Mouse (Mus musculus) left cerebral cortex, postnatal 10 days (tissue): ENCODE results near the gene Fastkd5. TPM values are rescaled to one million over a fixed set of nuclear protein-coding genes. Genes with fewer than 3 reads are reported as not detected.
"Not testable (repeated sequence)": the region's sequence is repeated elsewhere in the genome, so short reads cannot be mapped to it uniquely, and the experiment has no call there.

Source experiments
- DNase-seq, 2 experiments: peaks; one replicate each; pipeline ENCODE4 v3.0.0; 2021 to 2022; ENCODE audit warnings: low spot score in 2 of 2, mixed read lengths in 1 of 2; ENCODE audit errors: extremely low spot score in 1 of 2
- intact Hi-C: fragments of 180-260 bp; cut with DNase I; formaldehyde crosslinking; loops from one replicate; pipeline ENCODE4 v1.15.1; 2025
- total RNA-seq, 2 experiments: library from RNA; stranded (reverse); gene quantifications; 2 replicates each; pipeline ENCODE4 v1.2.3; 2021

Gene Fastkd5
- total RNA-seq, 2 experiments from 2014 or later, result 8.0 TPM

DNA sequence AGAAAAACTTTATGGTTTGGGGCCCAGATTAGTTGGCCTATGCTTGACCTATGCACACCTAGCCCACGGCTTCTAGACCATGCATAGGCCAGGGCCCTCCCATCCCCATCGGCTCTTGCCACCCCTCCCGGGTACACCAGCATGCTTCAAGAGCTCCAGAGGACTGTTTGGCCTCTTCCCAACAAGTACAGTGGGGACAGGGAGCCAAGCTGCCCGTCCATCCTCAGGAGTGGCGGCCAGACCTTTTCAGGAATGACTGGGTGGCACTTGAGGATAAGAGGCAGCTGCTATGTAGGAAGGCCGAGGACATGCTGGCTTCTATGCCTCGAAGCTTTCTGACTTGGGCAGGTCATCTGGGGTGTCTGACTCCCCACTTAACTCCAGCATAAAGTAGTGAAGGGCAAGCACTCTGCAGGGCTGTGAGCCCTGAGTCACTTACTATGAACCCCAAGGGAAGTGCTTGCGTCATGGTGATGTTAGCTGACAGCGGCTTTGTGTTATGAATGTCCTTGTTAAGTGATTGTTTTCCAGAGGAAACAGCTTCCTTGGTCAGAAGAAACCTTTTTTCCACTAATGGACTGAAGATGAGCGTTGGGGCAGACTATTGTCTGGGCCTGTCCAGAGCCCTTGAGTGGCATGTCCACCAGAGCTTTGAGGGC is 45.8 kb downstream of the Fastkd5 start:
- no peak for DNase-seq
- intact Hi-C loops, result no loop called here

DNA sequence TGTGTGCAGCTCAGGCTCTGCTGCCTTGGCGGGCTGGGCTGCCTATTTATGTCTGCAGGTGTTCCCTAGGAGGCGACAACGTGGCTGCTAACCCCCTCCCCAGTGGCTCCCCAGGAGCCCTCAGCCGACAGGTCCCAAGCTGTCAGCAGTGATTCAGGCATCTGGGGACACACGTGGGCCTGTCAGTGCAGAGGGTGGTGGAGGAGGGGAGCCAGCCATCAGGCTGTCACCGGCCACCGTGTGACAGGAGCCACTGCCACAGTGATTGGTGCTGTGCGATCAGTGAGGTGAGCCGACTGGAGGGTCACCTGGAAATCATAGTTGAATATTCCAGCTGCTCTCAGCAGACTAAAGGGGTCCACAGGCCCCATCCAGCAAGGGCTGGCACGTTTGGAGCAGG is 47.3 kb downstream of the Fastkd5 start, which contains the start of gene Avp:
Avp (minus strand) TSS at position 3 of the 400 bp plus-strand sequence.
- intact Hi-C loops, result no loop called here
- DNase-seq, result no peak

DNA sequence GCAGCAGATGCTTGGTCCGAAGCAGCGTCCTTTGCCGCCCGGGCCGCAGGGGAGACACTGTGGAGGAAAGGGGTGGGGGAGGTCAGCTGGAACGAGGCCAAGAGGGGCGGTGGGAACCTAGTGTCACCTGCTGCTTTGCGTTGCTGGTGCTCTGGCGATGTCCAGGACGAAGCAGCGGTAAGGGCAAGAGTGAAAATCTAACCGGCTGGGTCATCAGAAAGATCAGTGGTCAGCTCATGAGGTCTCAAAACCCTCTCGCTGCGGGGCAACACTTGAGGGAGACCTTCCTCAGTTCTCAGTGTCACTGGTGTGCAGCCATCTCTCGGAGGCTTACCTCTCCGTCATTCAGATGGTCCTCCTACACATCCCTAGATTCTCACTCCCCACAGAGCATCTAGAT is 48.6 kb downstream of the Fastkd5 start:
- DNase-seq, result no peak
- intact Hi-C loops, result no loop called here

DNA sequence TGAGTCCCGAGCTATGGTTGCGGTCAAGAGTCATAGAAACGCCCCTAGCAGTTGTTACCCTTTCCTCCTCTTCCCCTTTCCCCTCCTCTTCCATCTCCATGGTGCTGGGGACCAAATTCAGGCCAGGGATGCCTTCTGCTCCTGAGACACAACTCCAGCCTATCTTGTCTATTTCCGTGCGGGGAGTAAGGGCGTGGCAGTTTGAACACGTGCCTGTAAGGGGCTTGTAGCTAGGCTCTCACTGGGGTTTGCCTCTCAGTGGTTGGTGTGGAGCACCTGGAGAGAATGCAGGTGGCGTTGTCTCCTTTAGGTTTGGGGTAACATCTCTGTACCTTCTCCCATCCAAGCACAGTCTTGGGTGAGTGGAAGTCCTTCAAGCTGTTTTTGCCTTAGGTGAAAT is 50.0 kb downstream of the Fastkd5 start:
- intact Hi-C loops, result no loop called here
- no peak for DNase-seq

DNA sequence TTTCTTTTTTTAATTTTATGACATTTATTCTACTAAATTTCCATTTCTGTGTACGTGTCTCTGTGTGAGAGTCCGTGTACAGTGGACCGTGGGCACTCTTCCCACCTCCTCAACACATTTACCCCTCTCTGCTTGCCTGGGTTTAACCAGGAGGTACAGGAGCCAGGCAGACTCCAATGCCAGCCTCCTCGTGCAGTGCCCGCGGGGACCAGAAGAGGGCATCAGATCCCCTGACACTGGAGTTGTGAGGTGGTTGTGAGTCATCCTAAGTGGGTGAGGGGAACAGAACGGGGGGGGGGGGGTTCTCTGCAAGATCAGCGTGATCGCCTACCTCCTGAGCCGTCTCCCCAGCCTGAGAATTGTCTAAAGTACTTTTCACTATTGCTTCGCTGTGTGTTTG is 51.7 kb downstream of the Fastkd5 start:
- intact Hi-C loops, result no loop called here
- DNase-seq, result peak in 1 of 2 experiments; percentile 48

DNA sequence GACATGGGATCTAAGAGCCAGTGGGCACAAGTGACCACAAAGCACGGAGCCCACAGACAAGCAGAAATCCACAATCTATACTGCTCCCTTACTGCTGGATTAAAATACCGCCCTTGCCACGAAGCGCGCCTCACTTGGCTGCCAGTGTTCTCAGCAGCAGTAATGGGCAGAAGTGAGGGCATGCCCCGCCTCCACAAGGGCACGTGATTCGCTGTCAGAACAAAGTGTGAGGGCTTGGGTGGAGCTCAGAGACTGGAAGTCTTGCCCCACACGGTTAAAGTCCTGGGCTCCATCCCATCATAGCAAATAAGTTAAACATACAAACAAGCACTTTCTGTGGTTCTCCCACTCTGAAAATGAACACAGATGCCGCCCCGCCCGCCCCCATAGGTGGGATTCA is 52.2 kb downstream of the Fastkd5 start:
- peak in 1 of 2 experiments; percentile 42 for DNase-seq
- intact Hi-C loops, result no loop called here

DNA sequence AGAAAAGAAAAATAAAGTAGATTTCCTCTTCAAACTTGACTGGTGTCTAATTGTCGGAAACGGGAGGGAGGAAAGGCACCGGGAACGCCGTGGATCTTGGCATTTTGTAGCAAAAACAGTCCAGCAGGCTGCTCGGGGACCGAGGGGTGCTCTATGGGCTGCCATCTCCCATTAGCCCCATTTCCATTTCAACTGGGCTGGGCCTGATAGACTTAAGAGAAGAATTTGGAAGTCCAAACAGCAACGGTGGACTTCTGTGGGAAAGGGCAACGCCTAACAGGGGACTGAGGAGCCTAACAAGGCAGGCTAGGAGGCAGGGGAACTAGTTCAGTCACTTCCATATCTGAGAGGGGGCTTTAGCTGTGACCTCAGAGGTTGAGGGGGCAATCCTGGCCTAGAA is 52.8 kb downstream of the Fastkd5 start:
- DNase-seq, result no peak
- intact Hi-C loops, result no loop called here

DNA sequence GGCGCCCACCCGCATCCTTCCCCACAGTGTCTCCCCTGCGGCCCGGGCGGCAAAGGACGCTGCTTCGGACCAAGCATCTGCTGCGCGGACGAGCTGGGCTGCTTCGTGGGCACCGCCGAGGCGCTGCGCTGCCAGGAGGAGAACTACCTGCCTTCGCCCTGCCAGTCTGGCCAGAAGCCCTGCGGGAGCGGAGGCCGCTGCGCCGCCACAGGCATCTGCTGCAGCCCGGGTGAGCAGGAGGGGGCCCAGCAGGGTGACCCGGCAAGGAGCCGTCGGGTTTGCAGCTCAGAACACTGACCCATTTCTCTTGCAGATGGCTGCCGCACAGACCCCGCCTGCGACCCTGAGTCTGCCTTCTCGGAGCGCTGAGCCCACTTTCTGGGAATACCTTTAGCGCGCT is 53.3 kb downstream of the Fastkd5 start:
- intact Hi-C loops, DNase-seq: not testable (repeated sequence)

DNA sequence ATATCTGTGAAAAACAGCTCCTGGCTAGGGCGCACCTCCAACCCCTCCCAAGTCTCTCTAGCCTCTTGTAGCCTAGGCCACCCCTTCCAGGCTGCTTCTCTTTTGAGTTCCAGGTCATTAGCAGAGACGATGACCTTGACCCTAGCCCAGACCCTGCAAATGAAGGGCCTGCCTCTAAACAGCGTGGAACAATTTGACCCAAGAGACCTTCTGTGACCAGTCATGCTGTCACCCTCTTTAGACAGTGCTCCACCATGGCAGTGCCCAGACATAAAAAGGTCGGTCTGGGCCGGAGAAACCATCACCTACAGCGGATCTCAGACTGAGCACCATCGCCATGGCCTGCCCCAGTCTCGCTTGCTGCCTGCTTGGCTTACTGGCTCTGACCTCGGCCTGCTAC is 54.0 kb downstream of the Fastkd5 start, which contains the start of gene Oxt:
Oxt (plus strand) TSS at position 301 of the 400 bp plus-strand sequence.
- no peak for DNase-seq
- intact Hi-C loops, result no loop called here

DNA sequence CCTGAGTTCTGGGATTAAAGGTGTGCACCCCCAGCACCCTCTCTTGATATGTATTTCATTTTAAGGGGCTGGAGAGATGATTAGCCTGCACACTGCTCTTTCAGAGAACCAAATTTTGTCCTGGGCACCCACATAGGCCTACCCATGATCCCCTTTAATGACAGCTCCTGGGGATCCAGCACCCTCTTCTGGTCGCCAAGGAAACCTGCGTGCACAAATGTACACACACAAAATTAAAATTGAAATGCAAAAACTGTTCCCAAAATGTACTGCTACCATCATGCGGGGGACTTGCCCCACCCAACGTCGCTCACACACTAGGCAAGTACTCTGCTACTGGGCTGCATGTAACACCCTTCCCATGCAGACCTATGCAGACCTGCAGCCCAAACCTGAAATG is 54.9 kb downstream of the Fastkd5 start:
- no peak for DNase-seq
- intact Hi-C loops, result no loop called here

DNA sequence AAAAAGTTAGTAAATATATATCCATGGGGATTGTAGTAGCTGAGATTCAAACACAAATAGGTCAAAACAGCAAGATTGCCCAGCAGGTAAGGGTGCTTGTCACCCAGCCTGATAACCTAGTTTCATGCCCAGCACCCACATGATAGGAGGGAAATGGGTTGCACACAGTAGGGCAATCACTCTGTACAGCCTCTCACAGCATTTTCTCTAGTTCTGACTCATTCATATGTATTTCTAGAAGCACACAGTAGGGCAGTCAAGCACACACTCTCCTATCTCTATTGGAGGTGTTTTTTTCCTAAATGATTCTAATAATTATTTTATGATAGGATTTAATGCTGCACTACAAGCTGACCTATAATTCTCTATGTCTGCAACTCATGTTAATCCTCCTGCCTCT is 59.9 kb downstream of the Fastkd5 start:
- intact Hi-C loops, result loop anchor here (10.0 kb wide), 1 partner anchor 95 kb away; the partner anchor contains the start of genes Ddrgk1 and Itpa
- no peak for DNase-seq

DNA sequence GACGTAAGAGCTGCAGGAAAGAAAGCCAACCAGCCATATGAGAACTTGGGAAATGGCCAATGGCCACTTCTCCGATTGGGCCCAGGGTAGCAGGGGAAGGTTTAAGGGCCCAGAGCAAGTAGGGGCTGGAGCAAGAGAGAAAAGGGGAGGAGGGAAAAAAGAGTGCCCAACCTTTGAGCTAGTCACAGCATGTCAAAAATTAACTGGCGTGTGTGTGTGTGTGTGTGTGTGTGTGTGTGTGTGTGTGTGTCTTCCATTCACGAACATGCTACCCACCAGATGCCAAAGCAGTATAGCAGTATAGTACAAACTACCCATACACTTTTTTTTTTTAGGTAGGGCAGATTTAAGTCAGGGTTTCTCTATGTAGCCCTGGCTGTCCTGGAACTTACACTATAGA is 60.9 kb downstream of the Fastkd5 start:
- DNase-seq, result no peak
- intact Hi-C loops, result loop anchor here (10.0 kb wide), 1 partner anchor 96 kb away; the partner anchor contains the start of genes Ddrgk1 and Itpa

DNA sequence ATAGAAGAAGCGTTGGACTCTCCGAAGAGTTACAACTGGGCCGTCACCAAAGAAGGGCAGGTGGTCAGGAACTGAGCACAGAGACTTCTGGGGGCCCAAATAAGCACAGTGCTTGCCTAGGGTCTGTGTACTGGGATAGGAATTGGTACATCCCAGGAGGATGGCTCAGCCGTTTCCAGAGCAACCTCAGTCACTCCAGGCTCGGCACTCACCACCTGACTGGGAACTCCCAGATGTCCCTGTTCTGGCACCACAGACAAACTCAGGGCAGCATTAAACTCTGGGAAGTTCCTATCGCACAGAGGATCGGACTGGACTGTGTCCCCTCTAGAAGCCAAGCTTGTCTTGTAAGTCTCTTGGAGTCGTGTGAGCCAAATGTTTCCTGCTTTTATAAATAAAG is 64.8 kb downstream of the Fastkd5 start:
- intact Hi-C loops, result loop anchor here (10.0 kb wide), 1 partner anchor 100 kb away; the partner anchor contains the start of genes Ddrgk1 and Itpa
- no peak for DNase-seq

DNA sequence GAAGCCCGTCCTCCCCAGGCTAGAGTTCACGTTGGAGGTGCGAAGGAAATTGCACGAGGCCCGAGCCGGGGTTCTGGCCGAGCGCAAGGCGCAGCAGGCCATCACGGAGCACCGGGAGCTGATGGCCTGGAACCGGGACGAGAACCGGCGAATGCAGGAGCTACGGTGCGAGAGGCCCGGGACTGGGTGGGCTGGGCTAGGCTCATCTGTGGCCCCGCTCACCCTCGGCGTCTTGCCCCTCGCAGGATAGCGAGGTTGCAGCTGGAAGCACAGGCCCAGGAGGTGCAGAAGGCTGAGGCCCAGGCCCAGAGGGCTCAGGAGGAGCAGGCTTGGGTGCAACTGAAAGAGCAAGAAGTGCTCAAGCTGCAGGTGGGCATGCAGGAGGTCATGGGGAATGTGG is 65.8 kb downstream of the Fastkd5 start:
- DNase-seq, result peak in 1 of 2 experiments; percentile 54
- intact Hi-C loops, result loop anchor here (10.0 kb wide), 1 partner anchor 101 kb away; the partner anchor contains the start of genes Ddrgk1 and Itpa

Other genes with a start within 250 kb of the Fastkd5 start
- 10 to 100 TPM; 16.9 to 20.9 TPM for gene Cpxm1, start 232.5 kb downstream of the Fastkd5 start, total RNA-seq
- not detected for gene Gm28372, start 224.8 kb downstream of the Fastkd5 start, total RNA-seq
- not detected for gene 1700020A23Rik, start 224.8 kb downstream of the Fastkd5 start, total RNA-seq
- gene Tmem239, start 223.5 kb downstream of the Fastkd5 start, total RNA-seq, result not detected
- gene Vps16, start 205.7 kb downstream of the Fastkd5 start, total RNA-seq, result 100 to 1,000 TPM in 1 of 2 experiments, 10 to 100 TPM in 1; 83.9 to 105 TPM
- gene Pced1a, start 205.3 kb downstream of the Fastkd5 start, total RNA-seq, result 10 to 100 TPM; 22.8 to 23.4 TPM
- 100 to 1,000 TPM; 257 to 262 TPM for gene Ptpra, start 179.7 kb downstream of the Fastkd5 start, total RNA-seq
- gene Mrps26, start 66.3 kb downstream of the Fastkd5 start, total RNA-seq, result 10 to 100 TPM; 67.1 to 73.0 TPM
- gene Oxt, start 53.9 kb downstream of the Fastkd5 start, total RNA-seq, result under 1 TPM in 1 of 2 experiments, not detected in 1; 0.84 TPM
- gene Avp, start 47.5 kb downstream of the Fastkd5 start, total RNA-seq, result 1 to 10 TPM in 1 of 2 experiments, under 1 TPM in 1; 0.77 to 1.8 TPM
- 1 to 10 TPM; 8.5 to 8.7 TPM for gene Ubox5, start within 50 bp of the Fastkd5 start, total RNA-seq
- gene Lzts3, start 12.8 kb upstream of the Fastkd5 start, total RNA-seq, result 10 to 100 TPM; 45.3 to 46.8 TPM
- 10 to 100 TPM; 59.7 to 72.2 TPM for gene Ddrgk1, start 34.6 kb upstream of the Fastkd5 start, total RNA-seq
- gene Itpa, start 37.6 kb upstream of the Fastkd5 start, total RNA-seq, result 10 to 100 TPM; 42.2 to 48.9 TPM
- gene Slc4a11, start 67.5 kb upstream of the Fastkd5 start, total RNA-seq, result under 1 TPM; 0.39 to 0.58 TPM